Mouse (Mus musculus) olfactory bulb, adult 2 months (tissue): ENCODE results near the gene Gm49358. TPM values are rescaled to one million over a fixed set of nuclear protein-coding genes. Genes with fewer than 3 reads are reported as not detected.

Experiments
- H3K27ac ChIP-seq: fragments of 200-500 bp; 2 replicates; pipeline ENCODE4 v1.5.1; 2012; ENCODE audit warnings: low read depth, low read length; ENCODE audit not compliant: insufficient read depth
- H3K4me1 ChIP-seq: fragments of 200-500 bp; 2 replicates; pipeline ENCODE4 v1.6.1; 2012; ENCODE audit warnings: low read length; ENCODE audit not compliant: control insufficient read depth, insufficient read depth
- H3K4me3 ChIP-seq: fragments of 200-500 bp; 2 replicates; pipeline ENCODE4 v1.5.1; 2012; ENCODE audit warnings: mild to moderate bottlenecking, low read depth, low read length, moderate library complexity; ENCODE audit not compliant: insufficient read depth
- CTCF ChIP-seq: fragments of 200-500 bp; IDR thresholded peaks from 2 replicates; pipeline ENCODE4 v1.5.1; 2012; ENCODE audit warnings: low read depth, mild to moderate bottlenecking, low read length, moderate library complexity; ENCODE audit not compliant: insufficient read depth
- POLR2A ChIP-seq: fragments of 200-500 bp; IDR thresholded peaks from 2 replicates; pipeline ENCODE4 v1.6.1; 2012; ENCODE audit warnings: mild to moderate bottlenecking, low read depth, low read length, moderate library complexity; ENCODE audit not compliant: insufficient read depth
- WGBS: fragments of 180-500 bp; shearing (Covaris S2); methylation state at CpG from one replicate; pipeline ENCODE4 v1.1.7; 2018; 5-methylcytosine and 5-hydroxymethylcytosine counted together
- polyA plus RNA-seq: library from polyadenylated mRNA; stranded (reverse); fragments of >200 nt; gene quantifications from 2 replicates; pipeline ENCODE4 v1.2.4, GENCODE M21; 2012; ENCODE audit warnings: low replicate concordance; ENCODE audit not compliant: missing spikeins, insufficient read depth, insufficient read length

The Gm49358 gene
- polyA plus RNA-seq, 1 experiment: not detected

GRCm38 (mm10) chr10:86819649-86820165 is 55.9 kb downstream of the Gm49358 start:
- H3K27ac ChIP-seq: no peak overlapping the region
- H3K4me3 ChIP-seq: no peak overlapping the region
- H3K4me1 ChIP-seq: no peaks in the 10 kb centered on the region
- TF ChIP-seq CTCF (no peak), POLR2A (no peak)
- WGBS: 48% methylated on average over 8 of the region's 8 CpGs

- no peak for TF ChIP-seq POLR2A
- TF ChIP-seq CTCF: no peak
- 65% methylated on average over 7 of the region's 7 CpGs for whole genome bisulfite sequencing
- H3K4me1 ChIP-seq: peaks cover 7% of the 10 kb centered on the region
These were observed 57.2 kb downstream of the Gm49358 start for GRCm38 (mm10) chr10:86821014-86821413.

GRCm38 (mm10) chr10:86824093-86824492 is 60.3 kb downstream of the Gm49358 start:
- WGBS: 84% methylated on average over 6 of the region's 6 CpGs
- TF ChIP-seq CTCF: no peak
- no peak for TF ChIP-seq POLR2A
- H3K4me3 ChIP-seq: no peak overlapping the region
- H3K4me1 ChIP-seq: peaks cover 10% of the 10 kb centered on the region
- no peak overlapping the region for H3K27ac ChIP-seq

More at GRCm38 (mm10) chr10:86821014-86821413, 57.2 kb downstream of the Gm49358 start:
- H3K4me3 ChIP-seq: no peak overlapping the region
- no peak overlapping the region for H3K27ac ChIP-seq

DNA sequence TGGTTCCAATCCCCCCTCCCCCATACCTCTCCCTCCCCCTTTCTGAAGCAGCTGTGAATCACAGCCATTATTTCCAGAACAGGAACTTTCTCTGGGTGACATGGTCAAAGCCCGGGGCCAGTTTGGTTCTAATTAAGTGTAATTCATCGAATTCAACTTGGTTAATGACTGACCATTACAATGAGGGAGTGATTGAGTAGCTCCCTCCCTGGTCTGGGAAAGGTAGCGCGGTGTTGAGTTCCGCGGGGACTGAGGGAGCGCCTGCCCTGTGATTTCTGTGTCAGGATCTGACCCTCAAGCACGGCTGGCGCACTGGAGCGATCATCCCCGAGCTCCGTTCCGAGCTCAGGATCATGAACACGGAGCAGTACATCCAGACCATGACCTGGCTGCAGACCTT is 61.1 kb downstream of the Gm49358 start:
- TF ChIP-seq CTCF (no peak), POLR2A (no peak)
- WGBS: 65% methylated on average over 14 of the region's 14 CpGs
- Histone ChIP-seq H3K4me1 (peaks cover 10% of the 10 kb centered on the region), H3K27ac (no peak overlapping the region), H3K4me3 (no peak overlapping the region)

DNA sequence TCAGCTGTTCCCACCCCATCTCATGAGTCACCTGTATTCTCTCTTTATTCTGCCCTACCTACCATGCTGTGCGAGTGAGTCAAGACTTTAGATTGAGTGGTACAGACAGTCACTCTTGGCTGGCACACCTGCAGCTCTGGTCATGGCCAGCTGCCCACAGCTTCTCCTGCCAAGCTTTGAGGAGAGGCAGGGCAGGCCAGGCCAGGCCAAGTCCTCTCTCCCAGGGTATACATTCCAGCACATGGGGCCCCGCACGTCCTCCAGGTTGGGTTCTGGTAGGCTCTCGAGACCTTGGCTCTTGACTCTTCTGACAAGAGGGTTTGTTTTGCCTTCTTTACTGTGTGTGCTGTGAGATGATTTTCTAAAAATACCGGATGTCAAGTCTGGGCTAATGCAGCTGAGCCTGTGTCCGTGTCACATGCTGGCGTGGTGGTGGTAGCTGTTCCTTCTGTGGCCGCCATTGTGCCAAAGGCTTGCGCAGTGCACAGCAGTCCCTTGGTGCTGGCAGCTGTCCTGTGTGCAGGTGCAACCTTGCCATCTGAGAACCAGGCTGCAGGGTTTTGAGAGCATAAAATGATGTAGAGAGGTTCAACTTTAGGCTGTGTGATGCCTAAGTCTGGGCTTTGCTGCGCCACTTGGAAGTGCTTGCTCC is 62.2 kb downstream of the Gm49358 start:
- TF ChIP-seq CTCF (no peak), POLR2A (no peak)
- peaks cover 10% of the 10 kb centered on the region for H3K4me1 ChIP-seq
- WGBS: 84% methylated on average over 10 of the region's 10 CpGs
- H3K4me3 ChIP-seq: no peak overlapping the region
- H3K27ac ChIP-seq: 0 out of 2 replicates have a peak overlapping the region, but pooled peaks have one; percentile 1

DNA sequence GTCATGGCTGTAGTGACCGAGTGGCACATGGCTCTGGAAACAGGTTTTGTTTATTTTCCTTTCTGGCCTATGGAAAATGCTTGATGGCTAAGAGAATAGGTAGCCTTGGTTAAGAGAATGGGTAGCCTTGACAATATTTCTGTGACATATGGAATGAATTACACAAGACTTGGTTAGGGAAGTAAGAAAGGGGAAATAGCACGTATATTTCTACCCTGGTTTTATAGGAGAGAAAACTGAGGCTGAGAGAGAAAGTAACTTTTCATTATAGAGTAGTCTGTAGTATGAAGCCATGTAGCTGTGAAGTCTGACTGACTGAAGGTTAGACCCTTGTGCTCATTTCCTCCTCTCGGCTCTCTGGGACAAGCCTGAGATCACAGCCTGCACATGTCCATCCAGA is 63.2 kb downstream of the Gm49358 start:
- WGBS: 92% methylated on average over 3 of the region's 3 CpGs
- TF ChIP-seq POLR2A: no peak
- TF ChIP-seq CTCF: no peak

DNA sequence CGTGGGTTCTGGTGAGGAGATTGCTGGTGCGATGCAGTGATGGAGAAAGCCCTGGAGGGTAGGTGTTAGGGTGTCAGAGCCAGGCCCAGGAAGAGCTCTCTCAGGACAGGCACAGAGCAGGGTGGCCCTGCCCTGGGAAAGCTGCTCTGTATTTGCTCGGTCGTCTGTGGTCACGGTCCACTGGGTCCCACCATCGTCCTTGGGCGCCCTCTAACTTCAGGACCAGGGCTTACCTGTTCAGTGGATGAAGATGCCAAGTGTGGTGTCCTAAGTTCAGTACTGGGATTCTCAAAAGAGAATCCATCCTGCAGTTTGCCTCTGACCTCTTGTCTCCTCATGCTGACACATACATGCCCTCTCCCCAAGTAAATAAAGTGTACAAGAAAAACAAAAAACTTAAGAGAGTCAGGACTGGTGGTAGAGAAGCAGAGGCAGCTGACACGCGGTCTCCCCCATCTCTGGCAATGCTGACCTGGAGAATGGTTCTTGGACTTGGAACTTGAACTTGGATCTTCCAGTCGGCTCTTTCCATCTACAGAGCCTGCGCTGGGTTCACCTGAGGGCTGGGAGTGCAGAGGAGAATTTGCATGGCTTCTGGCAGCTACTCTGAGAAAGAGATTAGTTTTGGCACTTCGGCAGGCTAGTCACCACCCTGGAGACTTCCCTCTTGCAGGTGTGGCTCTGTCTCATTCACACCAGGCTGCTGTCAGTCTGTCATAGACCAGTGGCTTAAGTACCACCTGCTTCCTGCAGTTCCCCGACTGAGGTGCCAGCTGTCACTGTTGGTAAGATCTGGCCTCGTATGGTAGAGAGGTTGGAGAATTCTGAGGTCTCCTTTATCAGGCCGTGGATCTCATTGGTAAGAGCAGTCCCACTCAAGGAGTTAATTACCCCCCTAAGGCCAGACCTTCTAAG is 64.7 kb downstream of the Gm49358 start:
- 93% methylated on average over 15 of the region's 15 CpGs for WGBS

More for the DNA sequence above, 63.2 kb downstream of the Gm49358 start:
- Histone ChIP-seq H3K4me3 (no peak overlapping the region), H3K4me1 (peaks cover 10% of the 10 kb centered on the region), H3K27ac (no peak overlapping the region)

DNA sequence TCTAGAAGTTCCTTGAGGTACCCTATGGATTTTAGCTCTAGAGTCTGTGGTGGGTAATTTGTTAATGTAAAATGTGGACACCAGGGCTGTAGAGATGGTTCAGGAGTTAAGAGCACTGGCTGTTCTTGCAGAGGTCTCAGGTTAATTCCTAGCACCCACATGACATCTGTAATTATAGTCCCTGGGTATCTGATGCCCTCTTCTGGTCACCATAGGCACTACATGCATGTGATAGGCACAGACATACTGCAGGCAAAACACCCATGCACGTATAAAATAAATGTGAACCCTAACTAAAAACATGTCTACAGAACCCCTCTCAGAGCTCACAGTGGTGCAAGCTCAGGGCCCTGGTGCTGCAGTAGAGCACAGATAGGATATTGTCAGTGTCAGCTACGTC is 65.7 kb downstream of the Gm49358 start:
- Histone ChIP-seq H3K4me3 (no peak overlapping the region), H3K4me1 (peaks cover 16% of the 10 kb centered on the region), H3K27ac (no peak overlapping the region)
- no peak for TF ChIP-seq POLR2A
- no peak for TF ChIP-seq CTCF
- 99% methylated on average over 2 of the region's 2 CpGs for WGBS

More for the DNA sequence above, 64.7 kb downstream of the Gm49358 start:
- Histone ChIP-seq H3K4me1 (peaks cover 10% of the 10 kb centered on the region), H3K27ac (no peak overlapping the region), H3K4me3 (no peak overlapping the region)
- TF ChIP-seq CTCF (no peak), POLR2A (no peak)

GRCm38 (mm10) chr10:86836784-86837183 is 73.0 kb downstream of the Gm49358 start:
- no peak for TF ChIP-seq CTCF
- no peak overlapping the region for H3K27ac ChIP-seq
- WGBS: 34% methylated on average over 4 of the region's 4 CpGs
- H3K4me1 ChIP-seq: peaks cover 27% of the 10 kb centered on the region
- H3K4me3 ChIP-seq: no peak overlapping the region
